Mouse (Mus musculus) CH12.LX (cell line): ENCODE data around the gene Phc3. TPM values are rescaled to one million over a fixed set of nuclear protein-coding genes. Genes with fewer than 3 reads are reported as not detected.

Experiments used
- DNase-seq: peaks from one replicate; pipeline ENCODE4 v3.0.0-alpha.2; 2013; ENCODE audit errors: extremely low read depth
- H3K27ac ChIP-seq: 2 replicates; pipeline ENCODE4 v1.5.1; 2012; ENCODE audit warnings: low read depth, mild to moderate bottlenecking, control low read depth, moderate library complexity; ENCODE audit not compliant: insufficient read depth
- H3K27me3 ChIP-seq: replicated peaks from 2 replicates; pipeline ENCODE3; 2012; ENCODE audit warnings: inconsistent platforms
- H3K36me3 ChIP-seq, 2 experiments: replicated peaks in 1 of 2; 2 replicates each; pipeline versions ENCODE3 to v1.6.1; 2012; ENCODE audit warnings: inconsistent platforms in 1 of 2, low read length in 1 of 2, mild to moderate bottlenecking in 1 of 2, mixed read lengths in 1 of 2, moderate library complexity in 1 of 2; ENCODE audit not compliant: control insufficient read depth in 1 of 2, insufficient read depth in 1 of 2
- H3K4me1 ChIP-seq, 2 experiments: 2 replicates each; pipeline ENCODE4 v1.6.1; 2012; ENCODE audit warnings: inconsistent platforms in 1 of 2, moderate library complexity in 1 of 2; ENCODE audit not compliant: insufficient read depth in 2 of 2, control insufficient read depth in 1 of 2
- H3K4me2 ChIP-seq: 2 replicates; pipeline ENCODE4 v1.6.1; 2012; ENCODE audit warnings: low read depth, mild to moderate bottlenecking, control low read depth; ENCODE audit not compliant: poor library complexity, insufficient read depth, severe bottlenecking
- H3K4me3 ChIP-seq, 3 experiments: fragments of 150-350 bp in 1 of 3; sonication (generic) in 1 of 3; replicated peaks in 1 of 3; 2 replicates each; pipeline versions ENCODE3 to v1.5.1; 2011 to 2012; ENCODE audit warnings: low read depth in 2 of 3, low read length in 2 of 3, mild to moderate bottlenecking in 2 of 3, moderate library complexity in 2 of 3, control low read depth in 1 of 3, improper control_type of control experiment in 1 of 3, inconsistent platforms in 1 of 3, mixed read lengths in 1 of 3; ENCODE audit not compliant: poor library complexity in 1 of 3
- H3K79me2 ChIP-seq: replicated peaks from 2 replicates; pipeline ENCODE4 v1.6.1; 2012; ENCODE audit warnings: mild to moderate bottlenecking, moderate library complexity; ENCODE audit not compliant: control insufficient read depth, poor library complexity, insufficient read depth, severe bottlenecking; ENCODE audit errors: extremely low read depth
- H3K9ac ChIP-seq: 2 replicates; pipeline ENCODE4 v1.6.1; 2012; ENCODE audit warnings: low read depth, mild to moderate bottlenecking, control low read depth, moderate library complexity; ENCODE audit not compliant: insufficient read depth
- H3K9me3 ChIP-seq: replicated peaks from 2 replicates; pipeline ENCODE3; 2012; ENCODE audit warnings: low read length, inconsistent platforms, mixed read lengths
- BHLHE40 ChIP-seq: IDR thresholded peaks from 2 replicates; pipeline ENCODE4 v1.6.1; 2011; ENCODE audit warnings: mild to moderate bottlenecking, low read depth, low read length, improper control_type of control experiment
- CHD1 ChIP-seq: IDR thresholded peaks from 2 replicates; pipeline ENCODE4 v1.6.1; 2012; ENCODE audit warnings: low read depth, low read length, improper control_type of control experiment, inconsistent platforms
- CHD2 ChIP-seq: IDR thresholded peaks from 2 replicates; pipeline ENCODE4 v1.6.1; 2011; ENCODE audit warnings: low read length, improper control_type of control experiment
- CTCF ChIP-seq, 2 experiments: IDR thresholded peaks in 1 of 2; conservative IDR thresholded peaks in 1 of 2; 2 replicates each; pipeline ENCODE4 v1.5.1; 2011 to 2012; ENCODE audit warnings: low read depth in 2 of 2, low read length in 2 of 2, improper control_type of control experiment in 1 of 2, inconsistent platforms in 1 of 2, mild to moderate bottlenecking in 1 of 2, moderate library complexity in 1 of 2
- ELF1 ChIP-seq: IDR thresholded peaks from 2 replicates; pipeline ENCODE4 v1.6.1; 2014; ENCODE audit warnings: low read depth, mild to moderate bottlenecking, inconsistent platforms, low read length, improper control_type of control experiment
- EP300 ChIP-seq: IDR thresholded peaks from 2 replicates; pipeline ENCODE4 v1.6.1; 2011; ENCODE audit warnings: low read length, improper control_type of control experiment
- ETS1 ChIP-seq: conservative IDR thresholded peaks from 2 replicates; pipeline ENCODE4 v1.6.1; 2012; ENCODE audit warnings: low read depth, mild to moderate bottlenecking, inconsistent platforms, low read length, improper control_type of control experiment, moderate library complexity
- GABPA ChIP-seq: IDR thresholded peaks from 2 replicates; pipeline ENCODE4 v1.6.1; 2012; ENCODE audit warnings: low read depth, low read length, improper control_type of control experiment, inconsistent platforms; ENCODE audit not compliant: insufficient replicate concordance
- HCFC1 ChIP-seq: IDR thresholded peaks from 2 replicates; pipeline ENCODE4 v1.6.1; 2012; ENCODE audit warnings: low read depth, mild to moderate bottlenecking, inconsistent platforms, low read length, improper control_type of control experiment
- IRF4 ChIP-seq: IDR thresholded peaks from 2 replicates; pipeline ENCODE4 v1.6.1; 2014; ENCODE audit warnings: low read depth, mild to moderate bottlenecking, inconsistent platforms, low read length, improper control_type of control experiment
- JUN ChIP-seq: IDR thresholded peaks from 2 replicates; pipeline ENCODE4 v1.6.1; 2011; ENCODE audit warnings: low read depth, mild to moderate bottlenecking, low read length, improper control_type of control experiment, moderate library complexity; ENCODE audit not compliant: insufficient read depth
- JUND ChIP-seq: conservative IDR thresholded peaks from 2 replicates; pipeline ENCODE4 v1.6.1; 2011; ENCODE audit warnings: low read depth, low read length, improper control_type of control experiment
- KAT2A ChIP-seq: IDR thresholded peaks from 2 replicates; pipeline ENCODE4 v1.6.1; 2012; ENCODE audit warnings: low read length, improper control_type of control experiment, inconsistent platforms; ENCODE audit not compliant: insufficient replicate concordance
- MAFK ChIP-seq: IDR thresholded peaks from 2 replicates; pipeline ENCODE4 v1.6.1; 2011; ENCODE audit warnings: low read length, improper control_type of control experiment; ENCODE audit not compliant: insufficient replicate concordance
- MAX ChIP-seq: IDR thresholded peaks from 2 replicates; pipeline ENCODE4 v1.6.1; 2011; ENCODE audit warnings: low read length, improper control_type of control experiment
- MAZ ChIP-seq: IDR thresholded peaks from 2 replicates; pipeline ENCODE4 v1.6.1; 2012; ENCODE audit warnings: low read depth, mild to moderate bottlenecking, inconsistent platforms, low read length, improper control_type of control experiment, moderate library complexity
- MEF2A ChIP-seq: IDR thresholded peaks from 2 replicates; pipeline ENCODE4 v1.6.1; 2014; ENCODE audit warnings: low read depth, mild to moderate bottlenecking, inconsistent platforms, low read length, improper control_type of control experiment, borderline replicate concordance
- MYC ChIP-seq: IDR thresholded peaks from 2 replicates; pipeline ENCODE4 v1.6.1; 2011; ENCODE audit warnings: low read depth, mild to moderate bottlenecking, improper control_type of control experiment, low read length
- NELFE ChIP-seq: IDR thresholded peaks from 2 replicates; pipeline ENCODE4 v1.6.1; 2011; ENCODE audit warnings: low read depth, low read length, improper control_type of control experiment
- POLR2A ChIP-seq: IDR thresholded peaks from 2 replicates; pipeline ENCODE4 v1.6.1; 2011; ENCODE audit warnings: low read depth, mild to moderate bottlenecking, improper control_type of control experiment, low read length
- POLR2AphosphoS2 ChIP-seq: IDR thresholded peaks from 2 replicates; pipeline ENCODE4 v1.6.1; 2011; ENCODE audit warnings: low read depth, low read length, improper control_type of control experiment
- RAD21 ChIP-seq: IDR thresholded peaks from 2 replicates; pipeline ENCODE4 v1.6.1; 2011; ENCODE audit warnings: low read depth, mild to moderate bottlenecking, low read length, improper control_type of control experiment, moderate library complexity
- RCOR1 ChIP-seq: conservative IDR thresholded peaks from 2 replicates; pipeline ENCODE4 v1.6.1; 2012; ENCODE audit warnings: low read depth, mild to moderate bottlenecking, inconsistent platforms, low read length, improper control_type of control experiment
- SIN3A ChIP-seq: IDR thresholded peaks from 2 replicates; pipeline ENCODE4 v1.6.1; 2012; ENCODE audit warnings: low read length, improper control_type of control experiment, inconsistent platforms
- SMC3 ChIP-seq: IDR thresholded peaks from 2 replicates; pipeline ENCODE4 v1.6.1; 2011; ENCODE audit warnings: low read depth, low read length, improper control_type of control experiment
- TBP ChIP-seq: conservative IDR thresholded peaks from 2 replicates; pipeline ENCODE4 v1.6.1; 2011; ENCODE audit warnings: low read depth, low read length, improper control_type of control experiment
- UBTF ChIP-seq: IDR thresholded peaks from 2 replicates; pipeline ENCODE4 v1.6.1; 2012; ENCODE audit warnings: low read depth, mild to moderate bottlenecking, inconsistent platforms, low read length, improper control_type of control experiment, moderate library complexity
- USF1 ChIP-seq: IDR thresholded peaks from 2 replicates; pipeline ENCODE4 v1.6.1; 2014; ENCODE audit warnings: low read depth, mild to moderate bottlenecking, inconsistent platforms, low read length, improper control_type of control experiment
- USF2 ChIP-seq: conservative IDR thresholded peaks from 2 replicates; pipeline ENCODE4 v1.6.1; 2011; ENCODE audit warnings: low read depth, low read length, improper control_type of control experiment
- ZC3H11A ChIP-seq: IDR thresholded peaks from 2 replicates; pipeline ENCODE4 v1.6.1; 2012; ENCODE audit warnings: low read depth, mild to moderate bottlenecking, inconsistent platforms, low read length, improper control_type of control experiment
- ZKSCAN1 ChIP-seq: IDR thresholded peaks from 2 replicates; pipeline ENCODE4 v1.6.1; 2012; ENCODE audit warnings: low read depth, inconsistent platforms, low read length, improper control_type of control experiment, borderline replicate concordance
- ZMIZ1 ChIP-seq: IDR thresholded peaks from 2 replicates; pipeline ENCODE4 v1.6.1; 2012; ENCODE audit warnings: low read depth, mild to moderate bottlenecking, inconsistent platforms, low read length, improper control_type of control experiment
- ZNF384 ChIP-seq: IDR thresholded peaks from 2 replicates; pipeline ENCODE4 v1.6.1; 2012; ENCODE audit warnings: low read depth, low read length, improper control_type of control experiment, inconsistent platforms
- dilution Hi-C: fragments of 300-500 bp; cut with MboI; formaldehyde crosslinking; loops from 2 replicates; pipeline ENCODE4 v1.14.3; 2020; ENCODE audit warnings: low sequenced_read_pairs; ENCODE audit not compliant: extremely low pct_unique_long_range_greater_than_20kb, extremely low pct_ligation_motif_present
- in situ Hi-C: fragments of 300-500 bp; cut with MboI; formaldehyde crosslinking; loops from 3 replicates; pipeline ENCODE4 v1.14.3; 2019; ENCODE audit warnings: low sequenced_read_pairs, low pct_ligation_motif_present, low pct_unique_long_range_greater_than_20kb, mixed read lengths
- polyA plus RNA-seq: library from polyadenylated mRNA; unstranded; fragments of >175 nt; gene quantifications from 2 replicates; pipeline ENCODE4 v1.2.1, GENCODE M21; 2012; ENCODE audit warnings: low read depth; ENCODE audit not compliant: insufficient read length
- total RNA-seq, 2 experiments: library from RNA; depleted of rRNA; stranded (reverse); fragments of 300-350 nt in 1 of 2; fragments of >200 nt in 1 of 2; gene quantifications; 2 replicates each; pipeline ENCODE4 v1.2.3; 2012 to 2014

Phc3 gene
- total and polyA plus RNA-seq, 3 experiments, result 8.4 to 13.5 (median 8.8) TPM

- TF ChIP-seq ZC3H11A (no peak), JUND (peak; percentile 41; the same call in 1 of the 2 replicates), POLR2AphosphoS2 (no peak), ZMIZ1 (0 out of 2 replicates have a peak, but pooled peaks have one; percentile 35), ELF1 (peak; percentile 90), HCFC1 (no peak), ZKSCAN1 (0 out of 2 replicates have a peak, but pooled peaks have one; percentile 14), KAT2A (no peak), SMC3 (no peak)
- TF ChIP-seq, all 38 proteins: peak for 19
These were observed 39.4 kb downstream of the Phc3 start (continued) for GRCm38 (mm10) chr3:30929828-30930227.

DNA sequence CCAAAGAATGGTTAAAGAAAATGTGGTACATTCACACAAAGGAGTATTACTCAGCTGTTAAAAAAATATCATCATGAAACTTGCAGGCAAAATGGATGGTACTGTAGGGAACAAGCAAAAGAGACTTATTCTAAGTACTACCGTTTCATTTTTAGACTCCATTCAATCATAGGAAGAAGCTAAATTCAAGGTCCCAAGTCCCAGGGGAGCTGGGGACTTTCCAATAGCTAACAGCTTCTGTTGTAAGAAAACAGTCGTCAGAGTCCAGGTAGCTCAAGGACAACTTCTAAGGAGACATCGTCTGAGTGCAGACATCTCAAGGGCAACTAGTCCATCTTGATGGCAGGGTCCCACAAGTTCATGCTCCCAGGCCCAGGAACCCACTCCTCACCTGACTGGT lies 41.6 kb downstream of the Phc3 start:
- Histone ChIP-seq H3K79me2 (peaks cover 48% of the 10 kb centered on the region), H3K4me2 (peak overlapping the region; percentile 66), H3K9me3 (no peaks in the 10 kb centered on the region), H3K4me1 (peaks cover 9 to 50% of the 10 kb centered on the region in 2 experiments), H3K27ac (peak overlapping the region; percentile 97), H3K27me3 (no peaks in the 10 kb centered on the region), H3K36me3 (peaks cover 6 to 22% of the 10 kb centered on the region in 2 experiments), H3K9ac (peak overlapping the region; percentile 46; the same call in 1 of the 2 replicates), H3K4me3 (peak overlapping the region; percentile 28 to 43 (median 37))
- dilution Hi-C loops (no loop called here), in situ Hi-C loops (no loop called here)
- TF ChIP-seq ELF1 (no peak), KAT2A (no peak), ZMIZ1 (no peak), ETS1 (peak; percentile 66), JUN (no peak), MAZ (no peak), UBTF (no peak), NELFE (no peak; the same call in 1 of the 2 replicates), RAD21 (no peak), POLR2A (no peak), USF2 (no peak), ZC3H11A (no peak), USF1 (no peak), POLR2AphosphoS2 (no peak), TBP (no peak), SMC3 (no peak), CHD1 (0 out of 2 replicates have a peak, but pooled peaks have one; percentile 46), EP300 (peak; percentile 75), MEF2A (peak; percentile 74), MYC (0 out of 2 replicates have a peak, but pooled peaks have one; percentile 15), RCOR1 (no peak), GABPA (no peak), HCFC1 (no peak), BHLHE40 (no peak; the same call in 1 of the 2 replicates), MAFK (no peak), ZKSCAN1 (no peak), CHD2 (no peak), IRF4 (peak; percentile 64), JUND (no peak), ZNF384 (peak; percentile 24; the same call in 1 of the 2 replicates), CTCF (conservative IDR thresholded peaks at IDR 0.05 in 1 of 2, IDR thresholded peaks at IDR 0.05 in 1 of 2; ENCODE audit: low read depth in 2 of 2, low read length in 2 of 2) (no peak), SIN3A (peak; percentile 64), MAX (no peak)
- peak; percentile 89 for DNase-seq
